Comparison of ENCODE assay signal across 24 mouse cellular contexts in the genomic region with DNA sequence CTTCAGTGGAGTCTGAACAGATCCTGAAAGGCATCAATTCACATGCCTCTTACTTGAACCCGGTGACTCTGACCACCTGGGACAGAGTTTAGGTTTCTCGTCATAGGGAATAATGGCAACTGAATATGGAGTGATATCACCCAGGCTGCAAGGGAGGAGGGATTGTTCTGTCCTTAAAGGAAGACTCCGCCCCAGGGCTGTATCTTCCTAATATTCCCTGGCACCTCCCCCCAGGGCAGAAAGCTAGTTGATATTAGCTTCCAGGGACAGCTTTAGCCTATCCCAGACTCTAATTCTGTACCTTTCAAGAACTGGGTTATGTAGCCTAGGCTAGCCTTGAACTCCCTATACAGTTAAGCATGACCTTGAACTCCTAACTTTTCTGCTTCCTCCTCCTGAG. TPM values are rescaled to one million over a fixed set of nuclear protein-coding genes. Genes with fewer than 3 reads are reported as not detected.
DNase-seq lines count a peak whose midpoint lies in the region; ATAC-seq lines count a peak whose summit lies in the region.
"Had no signal": no experiment of that assay in that cellular context is flagged by ENCODE, and none has a peak within 500 bp of the region (broad histone marks: within the 10 kb centered on the region; RNA-seq: fewer than 3 reads in every experiment).

No protein-coding gene starts in this region.

- H3K4me1 ChIP-seq in heart, embryonic 12.5 days (replicated peaks): peaks cover 41% of the 10 kb centered on the region
- H3K4me1 ChIP-seq in limb, embryonic 15.5 days: peaks cover 69% of the 10 kb centered on the region
- H3K4me1 ChIP-seq in limb, embryonic 10.5 days: peaks cover 52% of the 10 kb centered on the region
- H3K4me1 ChIP-seq in embryonic facial prominence, embryonic 15.5 days: peaks cover 83% of the 10 kb centered on the region

- no peaks in the 10 kb centered on the region for H3K9me3 ChIP-seq in heart, embryonic 12.5 days (replicated peaks)
- no peaks in the 10 kb centered on the region for H3K9me3 ChIP-seq in limb, embryonic 15.5 days
- H3K9me3 ChIP-seq in limb, embryonic 10.5 days (replicated peaks): no peaks in the 10 kb centered on the region
- no peaks in the 10 kb centered on the region for H3K9me3 ChIP-seq in embryonic facial prominence, embryonic 15.5 days (replicated peaks)
- H3K9me3 ChIP-seq: G1E; hindbrain, embryonic 15.5 days; megakaryocyte, embryonic 14.5 days; midbrain, embryonic 13.5 days had no signal

- no peak for ATAC-seq in heart, embryonic 12.5 days (ENCODE audit: insufficient number of reproducible peaks, low FRiP score)
- no peak for ATAC-seq in limb, embryonic 15.5 days (ENCODE audit: insufficient number of reproducible peaks, low FRiP score, low TSS enrichment, low read depth)
- no peak for ATAC-seq in embryonic facial prominence, embryonic 15.5 days (ENCODE audit: insufficient number of reproducible peaks, low FRiP score, low TSS enrichment, low read depth)
- ATAC-seq: forebrain, postnatal 0 days; midbrain, embryonic 13.5 days had no signal

- intact Hi-C loops in heart, postnatal 36 days (cut with DNase I): loop anchor here (5.0 kb wide), 1 partner anchor 222 kb away; no protein-coding TSS in a partner anchor

- no peak for DNase-seq in heart, postnatal 36 days
- no peak for DNase-seq in limb, embryonic 10.5 days (ENCODE audit: low spot score)
- DNase-seq in lung, postnatal 36 days: peak; percentile 78
- no peak for DNase-seq in Muller cell, postnatal 12 days (ENCODE audit: inconsistent ontology term)
- DNase-seq: adrenal gland, adult 2 months; B cell, adult 2 months; cerebellum, adult 2 months; forebrain, postnatal 0 days; gastrocnemius, postnatal 36 days; kidney, adult 2 months; left cerebral cortex, postnatal 4 days had no signal

- 80% methylated on average over 3 of the region's 3 CpGs for WGBS in heart, embryonic 12.5 days
- WGBS in limb, embryonic 15.5 days: 86% methylated on average over 3 of the region's 3 CpGs
- 84% methylated on average over 3 of the region's 3 CpGs for WGBS in limb, embryonic 10.5 days
- 86% methylated on average over 3 of the region's 3 CpGs for WGBS in embryonic facial prominence, embryonic 15.5 days

- H3K36me3 ChIP-seq in heart, embryonic 12.5 days: no peaks in the 10 kb centered on the region
- no peaks in the 10 kb centered on the region for H3K36me3 ChIP-seq in limb, embryonic 15.5 days
- no peaks in the 10 kb centered on the region for H3K36me3 ChIP-seq in limb, embryonic 10.5 days
- no peaks in the 10 kb centered on the region; the same call in 1 of the 2 replicates for H3K36me3 ChIP-seq in embryonic facial prominence, embryonic 15.5 days
- H3K36me3 ChIP-seq: G1E; hindbrain, embryonic 15.5 days; midbrain, embryonic 13.5 days had no signal

- H3K4me3 ChIP-seq in heart, embryonic 12.5 days: 0 out of 2 replicates have a peak overlapping the region, but pooled peaks have one; percentile 46
- H3K4me3 ChIP-seq in limb, embryonic 15.5 days: 0 out of 2 replicates have a peak overlapping the region, but pooled peaks have one; percentile 60
- no peak overlapping the region for H3K4me3 ChIP-seq in limb, embryonic 10.5 days
- H3K4me3 ChIP-seq in embryonic facial prominence, embryonic 15.5 days (replicated peaks): peak overlapping the region; percentile 55
- H3K4me3 ChIP-seq: hindbrain, embryonic 15.5 days; left cerebral cortex, adult 2 months; megakaryocyte, embryonic 14.5 days; midbrain, embryonic 13.5 days had no signal

- peaks cover 35% of the 10 kb centered on the region for H3K27me3 ChIP-seq in heart, embryonic 12.5 days (replicated peaks)
- peaks cover 3% of the 10 kb centered on the region; the same call in 1 of the 2 replicates for H3K27me3 ChIP-seq in limb, embryonic 15.5 days
- H3K27me3 ChIP-seq in limb, embryonic 10.5 days (ENCODE audit: low read depth, poor library complexity, severe bottlenecking): peaks cover 68% of the 10 kb centered on the region
- H3K27me3 ChIP-seq in embryonic facial prominence, embryonic 15.5 days: no peaks in the 10 kb centered on the region

- no peak overlapping the region for H3K9ac ChIP-seq in heart, embryonic 12.5 days
- H3K9ac ChIP-seq in limb, embryonic 15.5 days: no peak overlapping the region
- H3K9ac ChIP-seq in embryonic facial prominence, embryonic 15.5 days: no peak overlapping the region
- H3K9ac ChIP-seq: forebrain, postnatal 0 days; hindbrain, embryonic 15.5 days; midbrain, embryonic 13.5 days had no signal

- H3K27ac ChIP-seq in heart, embryonic 12.5 days (ENCODE audit: poor library complexity, severe bottlenecking): no peak overlapping the region
- no peak overlapping the region for H3K27ac ChIP-seq in limb, embryonic 15.5 days
- H3K27ac ChIP-seq in limb, embryonic 10.5 days: no peak overlapping the region
- H3K27ac ChIP-seq in embryonic facial prominence, embryonic 15.5 days (replicated peaks): no peak overlapping the region
- H3K27ac ChIP-seq: hindbrain, embryonic 15.5 days; kidney, postnatal 0 days; left cerebral cortex, adult 2 months; midbrain, embryonic 13.5 days had no signal

- H3K4me2 ChIP-seq in heart, embryonic 12.5 days: 0 out of 2 replicates have a peak overlapping the region, but pooled peaks have one; percentile 3
- H3K4me2 ChIP-seq in limb, embryonic 15.5 days: no peak overlapping the region
- H3K4me2 ChIP-seq in embryonic facial prominence, embryonic 15.5 days (replicated peaks): peak overlapping the region; percentile 76
- H3K4me2 ChIP-seq: hindbrain, embryonic 15.5 days; midbrain, embryonic 13.5 days had no signal

RNA-seq across cellular contexts. Expression of gene Eln, which starts 2.1 kb away (rescaled TPM):
- polyA plus RNA-seq in heart, embryonic 12.5 days (2016; fragmentation: Nextera tagmentation; extraction: Ambion mirVana): 147 and 150 TPM in 2 replicates
- 100 to 1,000 TPM in 1 of 2 experiments, 10 to 100 TPM in 1; 67.1 to 103 TPM for total RNA-seq in heart, postnatal 36 days (2021)
- 178 and 206 TPM in 2 replicates for polyA plus RNA-seq in limb, embryonic 15.5 days (2015; fragmentation: Nextera tagmentation; extraction: Ambion mirVana)
- polyA plus RNA-seq in limb, embryonic 10.5 days (2016; fragmentation: Nextera tagmentation; extraction: Ambion mirVana): 1.0 and 4.2 TPM in 2 replicates
- 289 and 312 TPM in 2 replicates for polyA plus RNA-seq in embryonic facial prominence, embryonic 15.5 days (2015; fragmentation: Nextera tagmentation; extraction: Ambion mirVana)
- total RNA-seq: CH12.LX; hematopoietic stem cell, adult 5-6 weeks; monocyte, adult 5-6 weeks; neutrophil, adult 5-6 weeks had no signal
- polyA plus RNA-seq: G1E had no signal

RNA-seq across cellular contexts. Expression of gene Limk1, which starts 56.6 kb away (rescaled TPM):
- 3.4 and 4.4 TPM in 2 replicates for polyA plus RNA-seq in heart, embryonic 12.5 days (2016; fragmentation: Nextera tagmentation; extraction: Ambion mirVana)
- 1 to 10 TPM; 4.5 to 4.9 TPM for total RNA-seq in heart, postnatal 36 days (2021)
- 4.7 and 7.0 TPM in 2 replicates for polyA plus RNA-seq in limb, embryonic 15.5 days (2015; fragmentation: Nextera tagmentation; extraction: Ambion mirVana)
- 4.4 and 5.3 TPM in 2 replicates for polyA plus RNA-seq in limb, embryonic 10.5 days (2016; fragmentation: Nextera tagmentation; extraction: Ambion mirVana)
- 7.8 and 9.0 TPM in 2 replicates for polyA plus RNA-seq in embryonic facial prominence, embryonic 15.5 days (2015; fragmentation: Nextera tagmentation; extraction: Ambion mirVana)

Comparison
In these comparisons a context has a peak if more than half of its experiments do, and no peak if none do; other contexts are left out.
1. RNA of gene Eln, which starts 2.1 kb away (polyA plus RNA-seq): 289 to 312 TPM in embryonic facial prominence, embryonic 15.5 days, 178 to 206 TPM in limb, embryonic 15.5 days and 147 to 150 TPM in heart, embryonic 12.5 days; 1.0 to 4.2 TPM in limb, embryonic 10.5 days; every median in the first group is over 10 times any median in the second.